Mouse (Mus musculus) heart, postnatal 10 days (tissue): ENCODE measurements around the gene DXBay18. TPM values are rescaled to one million over a fixed set of nuclear protein-coding genes. Genes with fewer than 3 reads are reported as not detected.
"Not testable (repeated sequence)": the region's sequence is repeated elsewhere in the genome, so short reads cannot be mapped to it uniquely, and the experiment has no call there.

Source experiments
- DNase-seq, 2 experiments: peaks; one replicate each; pipeline ENCODE4 v3.0.0; 2021
- intact Hi-C: fragments of 180-260 bp; cut with DNase I; formaldehyde crosslinking; loops from one replicate; pipeline ENCODE4 v1.15.1; 2025
- total RNA-seq, 2 experiments: library from RNA; stranded (reverse); gene quantifications; 2 replicates each; pipeline ENCODE4 v1.2.3; 2021

DXBay18 gene
- total RNA-seq, result not detected

DNA sequence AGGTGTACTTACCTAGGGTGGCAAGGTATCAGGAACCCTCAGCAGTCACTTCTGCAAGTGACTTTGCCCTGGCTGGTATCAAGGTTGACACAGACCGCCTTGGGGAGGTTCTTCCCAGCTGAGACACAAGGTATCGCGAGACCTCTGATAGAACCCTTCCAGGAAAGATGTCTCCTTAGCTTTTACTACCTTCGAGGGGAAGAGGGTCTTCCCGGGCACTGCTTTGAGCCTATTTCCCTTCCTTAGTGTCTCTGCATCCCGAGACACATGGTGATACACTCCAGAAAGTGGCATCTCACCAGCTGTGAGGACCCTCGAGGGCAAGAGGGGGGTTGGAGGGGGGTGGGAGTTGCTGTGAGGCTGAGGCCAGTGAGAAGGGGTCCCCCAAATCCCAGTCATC, at the start of gene DXBay18:
Gene DXBay18 (minus strand): TSS at position 101 of the 400 bp plus-strand sequence.
- intact Hi-C loops, DNase-seq: not testable (repeated sequence)

DNA sequence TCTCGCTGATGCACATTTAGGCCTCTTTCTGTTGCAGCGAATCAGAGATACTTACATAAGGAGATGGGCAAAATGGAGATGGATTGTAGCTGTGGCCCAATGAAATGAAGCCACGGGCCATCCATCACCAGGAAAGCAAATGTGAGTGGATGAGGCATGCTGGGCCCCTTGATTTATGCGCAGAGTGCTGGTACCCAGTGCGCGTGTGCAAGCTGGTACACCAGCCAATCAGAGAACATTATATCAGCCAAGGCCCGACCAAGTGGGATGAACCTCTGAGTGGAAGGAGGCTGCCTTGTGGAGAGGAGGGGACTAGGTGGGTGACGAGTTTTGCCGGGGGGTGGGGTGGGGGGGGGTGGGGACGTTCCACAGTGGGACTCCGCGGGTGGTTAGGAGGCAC, 42.7 kb upstream of the DXBay18 start, which contains the start of gene Xlr3b:
Gene Xlr3b (plus strand): TSS at position 274 of the 400 bp plus-strand sequence.
- intact Hi-C loops, result not testable (repeated sequence)
- peak; percentile 2 to 12 for DNase-seq

DNA sequence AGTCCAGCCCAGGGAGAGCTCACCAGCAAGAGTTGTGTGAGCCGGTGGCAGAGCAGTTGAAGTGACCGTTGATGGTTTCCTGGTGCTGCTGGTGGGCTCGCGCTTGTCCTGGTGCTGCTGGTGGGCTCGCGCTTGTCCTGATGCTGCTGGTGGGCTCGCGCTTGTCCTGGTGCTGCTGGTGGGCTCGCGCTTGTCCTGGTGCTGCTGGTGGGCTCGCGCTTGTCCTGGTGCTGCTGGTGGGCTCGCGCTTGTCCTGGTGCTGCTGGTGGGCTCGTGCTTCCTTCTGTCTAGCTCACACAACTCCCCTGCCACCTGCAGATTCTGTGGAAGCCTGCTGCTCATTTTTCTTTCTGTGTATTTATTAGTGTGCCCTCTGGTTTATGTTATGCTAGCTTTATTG, 27.6 kb upstream of the DXBay18 start, which contains the start of gene Spin2d:
Gene Spin2d (minus strand): TSS at position 101 of the 400 bp plus-strand sequence.
- intact Hi-C loops, DNase-seq: not testable (repeated sequence)

DNA sequence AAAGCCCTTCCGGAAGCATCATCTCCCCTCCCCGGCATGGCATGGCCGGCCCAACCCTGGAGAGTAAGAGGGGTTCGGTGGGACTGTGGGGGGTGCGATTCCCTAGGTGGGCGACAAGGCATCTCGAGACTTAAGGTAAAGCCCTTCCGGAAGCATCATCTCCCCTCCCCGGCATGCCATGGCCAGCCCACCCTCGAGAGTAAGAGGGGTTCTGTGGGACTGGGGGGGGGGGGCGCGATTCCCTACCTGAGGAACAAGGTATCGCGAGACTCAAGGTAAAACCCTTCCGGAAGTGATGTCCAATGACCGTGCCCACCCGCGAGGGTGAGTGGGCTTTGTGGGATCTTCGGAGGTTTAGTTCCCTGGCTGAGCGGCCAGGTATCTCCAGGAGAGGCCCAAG, 754 bp downstream of the DXBay18 start, which contains the start of gene Xlr5b:
Gene Xlr5b (plus strand): TSS at position 301 of the 400 bp plus-strand sequence.
- intact Hi-C loops, result not testable (repeated sequence)

DNA sequence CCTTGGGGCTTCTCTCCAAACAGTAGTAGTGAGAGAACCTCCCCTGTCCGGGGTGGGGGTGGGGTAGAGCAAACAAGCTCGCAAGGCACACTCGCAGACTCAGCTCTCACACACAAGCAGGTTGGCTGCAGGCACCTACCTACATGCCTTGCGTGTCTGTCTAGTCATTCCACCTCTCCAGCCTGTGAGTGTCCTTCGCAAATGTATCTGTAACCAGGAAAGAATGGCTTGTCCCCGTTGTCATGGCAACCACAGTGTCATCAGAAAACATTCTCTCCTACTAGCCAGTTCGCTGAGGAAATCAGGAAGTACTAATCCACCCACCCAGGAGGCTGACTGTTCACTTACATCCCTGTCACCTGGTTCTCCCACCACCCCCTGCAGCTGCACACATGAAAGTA, 6.0 kb downstream of the DXBay18 start:
- DNase-seq, intact Hi-C loops: not testable (repeated sequence)

More for the DNA sequence above, 754 bp downstream of the DXBay18 start, which contains the start of gene Xlr5b:
- not testable (repeated sequence) for DNase-seq

DNA sequence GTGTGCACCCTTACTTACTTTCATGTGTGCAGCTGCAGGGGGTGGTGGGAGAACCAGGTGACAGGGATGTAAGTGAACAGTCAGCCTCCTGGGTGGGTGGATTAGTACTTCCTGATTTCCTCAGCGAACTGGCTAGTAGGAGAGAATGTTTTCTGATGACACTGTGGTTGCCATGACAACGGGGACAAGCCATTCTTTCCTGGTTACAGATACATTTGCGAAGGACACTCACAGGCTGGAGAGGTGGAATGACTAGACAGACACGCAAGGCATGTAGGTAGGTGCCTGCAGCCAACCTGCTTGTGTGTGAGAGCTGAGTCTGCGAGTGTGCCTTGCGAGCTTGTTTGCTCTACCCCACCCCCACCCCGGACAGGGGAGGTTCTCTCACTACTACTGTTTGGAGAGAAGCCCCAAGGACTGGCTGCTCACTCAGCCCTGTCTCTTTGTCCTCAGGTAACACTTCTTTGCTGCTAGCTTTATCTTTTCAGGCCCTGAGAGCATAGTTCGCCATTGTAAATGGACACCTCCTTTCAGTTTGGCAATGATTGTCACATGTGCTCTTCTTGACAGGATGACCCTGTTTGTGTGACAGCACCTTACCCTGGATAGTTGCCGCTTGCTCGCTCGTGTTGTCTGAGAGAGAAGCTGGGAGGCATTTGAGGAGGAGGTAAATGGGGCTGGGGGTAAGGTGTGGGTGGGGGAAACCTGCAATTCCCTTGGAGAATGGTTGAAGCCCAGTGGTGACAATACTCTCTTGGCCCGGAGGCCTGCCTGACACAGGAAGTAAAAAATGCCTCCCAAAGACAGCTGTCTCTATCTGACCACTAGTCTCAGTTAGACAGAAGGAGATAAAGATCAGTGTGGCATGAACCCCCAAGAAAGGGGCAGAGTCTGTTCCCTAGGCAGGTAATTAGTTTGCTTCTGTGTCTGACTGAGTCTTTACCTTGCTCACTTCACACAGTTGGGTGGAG, 26.1 kb downstream of the DXBay18 start:
- intact Hi-C loops, DNase-seq: not testable (repeated sequence)

DNA sequence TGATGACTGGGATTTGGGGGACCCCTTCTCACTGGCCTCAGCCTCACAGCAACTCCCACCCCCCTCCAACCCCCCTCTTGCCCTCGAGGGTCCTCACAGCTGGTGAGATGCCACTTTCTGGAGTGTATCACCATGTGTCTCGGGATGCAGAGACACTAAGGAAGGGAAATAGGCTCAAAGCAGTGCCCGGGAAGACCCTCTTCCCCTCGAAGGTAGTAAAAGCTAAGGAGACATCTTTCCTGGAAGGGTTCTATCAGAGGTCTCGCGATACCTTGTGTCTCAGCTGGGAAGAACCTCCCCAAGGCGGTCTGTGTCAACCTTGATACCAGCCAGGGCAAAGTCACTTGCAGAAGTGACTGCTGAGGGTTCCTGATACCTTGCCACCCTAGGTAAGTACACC, 32.5 kb downstream of the DXBay18 start, which contains the start of gene Gm14685:
Gene Gm14685 (plus strand): TSS at position 301 of the 400 bp plus-strand sequence.
- DNase-seq, intact Hi-C loops: not testable (repeated sequence)

DNA sequence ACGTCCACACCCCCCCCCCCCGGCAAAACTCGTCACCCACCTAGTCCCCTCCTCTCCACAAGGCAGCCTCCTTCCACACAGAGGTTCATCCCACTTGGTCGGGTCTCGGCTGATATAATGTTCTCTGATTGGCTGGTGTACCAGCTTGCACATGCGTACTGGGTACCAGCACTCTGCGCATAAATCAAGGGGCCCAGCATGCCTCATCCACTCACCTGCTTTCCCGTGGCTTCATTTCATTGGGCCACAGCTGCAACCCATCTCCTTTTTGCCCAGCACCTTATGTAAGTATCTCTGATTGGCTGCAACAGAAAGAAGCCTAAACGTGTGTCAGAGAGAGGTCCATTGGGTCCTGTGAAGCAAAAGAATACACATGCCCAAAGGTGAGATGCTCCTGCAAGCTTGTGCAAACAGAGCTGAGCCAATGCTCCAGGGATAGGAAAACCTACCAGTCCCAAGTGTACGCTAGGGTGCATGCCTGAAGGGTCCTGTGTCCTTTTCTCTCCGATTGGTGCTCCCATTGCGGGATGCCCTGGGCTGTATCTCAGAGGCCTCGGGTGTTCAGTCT, 52.2 kb downstream of the DXBay18 start, which contains the start of gene Xlr3a:
Gene Xlr3a (minus strand): TSS at position 155 of the 568 bp plus-strand sequence.
- peak in 1 of 2 experiments; percentile 5 for DNase-seq
- intact Hi-C loops, result not testable (repeated sequence)

Other genes with a start within 250 kb of the DXBay18 start
- 10 to 100 TPM; 31.9 to 38.5 TPM for gene Cetn2, start 231.0 kb downstream of the DXBay18 start, total RNA-seq
- gene Nsdhl, start 230.9 kb downstream of the DXBay18 start, total RNA-seq, result 10 to 100 TPM in 1 of 2 experiments, 1 to 10 TPM in 1; 9.8 to 10.3 TPM
- gene Zfp185, start 162.1 kb downstream of the DXBay18 start, total RNA-seq, result 1 to 10 TPM; 2.3 to 3.3 TPM
- under 1 TPM in 1 of 2 experiments, not detected in 1; 0.15 TPM for gene Pnma5, start 112.3 kb downstream of the DXBay18 start, total RNA-seq
- gene Pnma3, start 84.7 kb downstream of the DXBay18 start, total RNA-seq, result not detected
- gene Xlr4a, start 67.0 kb downstream of the DXBay18 start, total RNA-seq, result 1 to 10 TPM in 1 of 2 experiments, not detected in 1; 1.2 TPM
- 1 to 10 TPM in 1 of 2 experiments, under 1 TPM in 1; 0.98 to 1.8 TPM for gene Xlr3a, start 52.4 kb downstream of the DXBay18 start, total RNA-seq
- not detected for gene Gm14685, start 32.4 kb downstream of the DXBay18 start, total RNA-seq
- gene Xlr5b, start 654 bp downstream of the DXBay18 start, total RNA-seq, result not detected
- gene Spin2d, start 27.5 kb upstream of the DXBay18 start, total RNA-seq, result not detected
- 1 to 10 TPM; 2.8 to 3.3 TPM for gene Xlr3b, start 42.8 kb upstream of the DXBay18 start, total RNA-seq
- 1 to 10 TPM in 1 of 2 experiments, under 1 TPM in 1; 0.77 to 1.2 TPM for gene Xlr4b, start 64.9 kb upstream of the DXBay18 start, total RNA-seq
- gene F8a, start 78.8 kb upstream of the DXBay18 start, total RNA-seq, result 1 to 10 TPM; 5.8 to 7.3 TPM
- not detected for gene Xlr4c, start 93.7 kb upstream of the DXBay18 start, total RNA-seq
- not detected for gene Xlr3c, start 115.9 kb upstream of the DXBay18 start, total RNA-seq
- not detected for gene Xlr5a, start 143.5 kb upstream of the DXBay18 start, total RNA-seq
- not detected for gene Xlr5c, start 143.5 kb upstream of the DXBay18 start, total RNA-seq
- gene Gm45015, start 187.4 kb upstream of the DXBay18 start, total RNA-seq, result not detected
- gene Zfp275, start 193.2 kb upstream of the DXBay18 start, total RNA-seq, result 1 to 10 TPM; 6.7 to 8.1 TPM
- not detected for gene Gm18336, start 249.3 kb upstream of the DXBay18 start, total RNA-seq